Mouse (Mus musculus): ENCODE measurements around the gene Dock8. TPM values are rescaled to one million over a fixed set of nuclear protein-coding genes. Genes with fewer than 3 reads are reported as not detected.

Dock8 gene
- polyA plus RNA-seq, 1 experiment from 2014 or later = 2.9 TPM

DNA sequence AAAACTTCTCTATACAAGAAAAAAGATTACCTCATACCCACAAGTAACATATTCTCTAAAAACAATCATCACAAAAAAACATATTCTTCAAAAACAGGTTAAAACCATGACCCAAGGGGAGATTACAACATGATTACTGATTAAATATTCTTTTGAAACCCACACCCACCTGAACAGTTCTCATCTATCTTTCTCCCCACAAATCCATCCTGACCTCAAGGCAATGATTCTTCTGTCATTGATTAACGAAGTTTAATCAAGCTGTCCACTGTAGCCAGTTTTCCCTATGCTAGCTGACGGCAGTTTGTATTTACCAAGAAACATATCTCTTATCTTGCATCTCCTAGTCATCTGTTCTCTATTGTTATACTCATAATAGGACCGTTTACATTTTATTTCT lies 98.6 kb downstream of the Dock8 start:
- no peak overlapping the region for H3K27ac ChIP-seq
- H3K4me3 ChIP-seq = no peak overlapping the region
- ATAC-seq (ENCODE audit: insufficient number of reproducible peaks, insufficient read depth, low FRiP score, low TSS enrichment) = no peak
- no peak overlapping the region for H3K9ac ChIP-seq
- no peak overlapping the region for H3K4me2 ChIP-seq (replicated peaks)
- no peaks in the 10 kb centered on the region for H3K36me3 ChIP-seq
- H3K9me3 ChIP-seq = no peaks in the 10 kb centered on the region
- 74% methylated on average over 3 of the region's 3 CpGs for WGBS
- H3K27me3 ChIP-seq = no peaks in the 10 kb centered on the region
- H3K4me1 ChIP-seq = peaks cover 17% of the 10 kb centered on the region

DNA sequence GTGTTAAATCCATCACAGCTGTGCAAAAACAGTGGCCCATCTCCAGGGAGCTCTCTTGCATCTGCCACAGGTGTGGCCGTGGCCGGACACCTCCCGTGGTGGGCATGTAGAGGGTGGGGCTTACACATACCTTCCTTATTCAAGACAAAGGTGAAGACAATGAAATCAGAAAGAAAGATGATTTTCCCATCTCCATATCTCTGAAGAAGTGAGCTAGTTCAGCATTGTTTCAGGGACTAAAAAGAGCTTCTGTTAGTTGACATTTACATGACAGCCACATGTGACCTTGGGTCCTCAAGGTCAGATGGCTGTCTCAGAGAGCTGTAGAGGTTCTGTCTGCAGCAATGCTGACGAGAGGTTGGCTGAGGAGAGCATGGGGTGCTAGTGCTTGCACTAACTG lies 99.6 kb downstream of the Dock8 start:
- Histone ChIP-seq H3K27me3 (no peaks in the 10 kb centered on the region), H3K4me3 (no peak overlapping the region), H3K4me2 (replicated peaks) (no peak overlapping the region), H3K27ac (no peak overlapping the region), H3K9ac (no peak overlapping the region), H3K9me3 (no peaks in the 10 kb centered on the region), H3K4me1 (peaks cover 17% of the 10 kb centered on the region), H3K36me3 (no peaks in the 10 kb centered on the region)
- 79% methylated on average over 4 of the region's 4 CpGs for WGBS
- ATAC-seq (ENCODE audit: insufficient number of reproducible peaks, insufficient read depth, low FRiP score, low TSS enrichment) = no peak

DNA sequence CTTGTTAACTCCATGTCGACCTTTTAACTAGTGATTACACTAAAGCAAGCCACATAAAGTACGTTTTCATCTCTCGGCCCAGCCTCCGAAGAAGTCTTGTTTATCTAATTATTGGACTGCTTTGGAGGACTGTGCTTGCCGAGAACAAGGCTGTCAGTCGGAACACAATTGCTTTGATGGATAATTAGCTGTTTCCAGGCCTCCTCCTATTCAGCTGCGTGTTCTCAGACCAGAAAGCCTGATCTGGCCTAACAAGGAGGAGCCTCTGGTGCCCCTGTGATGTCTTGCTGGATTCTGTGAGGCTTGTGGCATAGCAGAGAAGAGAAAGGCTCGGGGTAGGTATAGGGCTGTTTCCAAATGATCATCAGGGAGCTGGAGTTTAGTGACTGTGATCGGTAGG lies 106.3 kb downstream of the Dock8 start:
- no peaks in the 10 kb centered on the region for H3K4me1 ChIP-seq
- H3K4me3 ChIP-seq = no peak overlapping the region
- no peaks in the 10 kb centered on the region for H3K36me3 ChIP-seq
- 42% methylated on average over 9 of the region's 9 CpGs for WGBS
- H3K9ac ChIP-seq = no peak overlapping the region
- H3K27me3 ChIP-seq = no peaks in the 10 kb centered on the region
- no peak overlapping the region for H3K4me2 ChIP-seq (replicated peaks)
- no peaks in the 10 kb centered on the region for H3K9me3 ChIP-seq
- ATAC-seq (ENCODE audit: insufficient number of reproducible peaks, insufficient read depth, low FRiP score, low TSS enrichment) = no peak
- no peak overlapping the region for H3K27ac ChIP-seq

DNA sequence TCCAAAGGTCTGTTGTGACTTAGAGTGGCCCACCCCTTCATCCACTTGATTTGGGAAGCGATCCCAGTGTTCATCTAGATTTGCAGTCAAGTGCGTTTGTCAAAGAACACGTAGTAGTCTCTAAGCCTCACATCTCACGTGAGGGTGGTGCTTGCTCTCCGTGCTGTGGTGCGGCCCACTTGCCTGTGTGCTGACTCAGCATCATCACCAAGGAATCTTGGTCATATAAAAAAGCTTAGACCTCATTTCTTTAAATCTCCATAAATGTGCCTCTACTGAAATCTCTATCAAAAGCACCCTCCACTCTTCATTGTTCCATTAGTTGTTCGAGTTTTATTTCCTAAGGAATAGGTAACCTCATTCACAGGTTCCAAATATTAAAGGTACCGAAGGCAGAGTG lies 107.0 kb downstream of the Dock8 start:
- no peak for ATAC-seq (ENCODE audit: insufficient number of reproducible peaks, insufficient read depth, low FRiP score, low TSS enrichment)
- Histone ChIP-seq H3K4me3 (no peak overlapping the region), H3K36me3 (no peaks in the 10 kb centered on the region), H3K4me2 (replicated peaks) (no peak overlapping the region), H3K4me1 (no peaks in the 10 kb centered on the region), H3K27me3 (no peaks in the 10 kb centered on the region), H3K9ac (no peak overlapping the region), H3K9me3 (no peaks in the 10 kb centered on the region), H3K27ac (no peak overlapping the region)
- WGBS = 90% methylated on average over 8 of the region's 8 CpGs

- H3K4me1 ChIP-seq = no peaks in the 10 kb centered on the region
- H3K4me2 ChIP-seq (replicated peaks) = no peak overlapping the region
- WGBS = 35% methylated on average over 4 of the region's 4 CpGs
- no peak overlapping the region for H3K9ac ChIP-seq
- no peaks in the 10 kb centered on the region for H3K36me3 ChIP-seq
- no peaks in the 10 kb centered on the region for H3K27me3 ChIP-seq
- H3K27ac ChIP-seq = no peak overlapping the region
- no peak overlapping the region for H3K4me3 ChIP-seq
- ATAC-seq (ENCODE audit: insufficient number of reproducible peaks, insufficient read depth, low FRiP score, low TSS enrichment) = no peak
- no peaks in the 10 kb centered on the region for H3K9me3 ChIP-seq
Observed at GRCm38 (mm10) chr19:25107417-25107816, 108.1 kb downstream of the Dock8 start.

GRCm38 (mm10) chr19:25111591-25112233 lies 112.4 kb downstream of the Dock8 start:
- Histone ChIP-seq H3K27ac (no peak overlapping the region), H3K9me3 (no peaks in the 10 kb centered on the region), H3K9ac (no peak overlapping the region), H3K4me1 (no peaks in the 10 kb centered on the region), H3K36me3 (no peaks in the 10 kb centered on the region), H3K4me3 (no peak overlapping the region), H3K4me2 (replicated peaks) (no peak overlapping the region), H3K27me3 (no peaks in the 10 kb centered on the region)
- WGBS = 77% methylated on average over 18 of the region's 18 CpGs
- ATAC-seq (ENCODE audit: insufficient number of reproducible peaks, insufficient read depth, low FRiP score, low TSS enrichment) = no peak

DNA sequence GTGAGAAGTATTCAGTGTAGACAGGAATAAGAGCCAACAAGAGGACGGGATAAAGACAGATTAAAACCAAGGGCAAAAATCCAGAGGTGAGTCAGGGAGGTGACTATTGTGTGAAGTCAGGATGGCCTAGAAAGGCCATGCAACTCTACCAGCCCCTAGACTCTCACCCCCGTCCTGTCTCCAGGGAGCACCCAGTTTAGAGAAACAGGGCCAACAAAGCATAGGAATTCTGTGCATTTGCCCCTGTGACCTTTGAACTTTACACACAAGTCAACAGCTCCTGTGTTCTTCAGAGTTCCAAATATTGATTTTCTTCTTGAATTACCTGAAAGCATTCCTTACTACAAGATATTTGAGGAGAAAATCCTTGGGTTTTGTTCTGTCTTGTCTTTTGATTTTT lies 117.6 kb downstream of the Dock8 start:
- Histone ChIP-seq H3K4me1 (no peaks in the 10 kb centered on the region), H3K4me3 (no peak overlapping the region), H3K36me3 (no peaks in the 10 kb centered on the region), H3K27ac (no peak overlapping the region), H3K27me3 (no peaks in the 10 kb centered on the region), H3K9ac (no peak overlapping the region), H3K4me2 (replicated peaks) (no peak overlapping the region), H3K9me3 (no peaks in the 10 kb centered on the region)
- ATAC-seq (ENCODE audit: insufficient number of reproducible peaks, insufficient read depth, low FRiP score, low TSS enrichment) = no peak
- WGBS = 55% methylated on average over 2 of the region's 2 CpGs

GRCm38 (mm10) chr19:25122417-25122816 lies 123.1 kb downstream of the Dock8 start:
- H3K9me3 ChIP-seq = no peaks in the 10 kb centered on the region
- no peak overlapping the region for H3K27ac ChIP-seq
- no peaks in the 10 kb centered on the region for H3K36me3 ChIP-seq
- H3K9ac ChIP-seq = no peak overlapping the region
- H3K4me2 ChIP-seq (replicated peaks) = no peak overlapping the region
- H3K4me1 ChIP-seq = no peaks in the 10 kb centered on the region
- no peak for ATAC-seq (ENCODE audit: insufficient number of reproducible peaks, insufficient read depth, low FRiP score, low TSS enrichment)
- no peaks in the 10 kb centered on the region for H3K27me3 ChIP-seq
- WGBS = 68% methylated on average over 8 of the region's 8 CpGs
- H3K4me3 ChIP-seq = no peak overlapping the region

DNA sequence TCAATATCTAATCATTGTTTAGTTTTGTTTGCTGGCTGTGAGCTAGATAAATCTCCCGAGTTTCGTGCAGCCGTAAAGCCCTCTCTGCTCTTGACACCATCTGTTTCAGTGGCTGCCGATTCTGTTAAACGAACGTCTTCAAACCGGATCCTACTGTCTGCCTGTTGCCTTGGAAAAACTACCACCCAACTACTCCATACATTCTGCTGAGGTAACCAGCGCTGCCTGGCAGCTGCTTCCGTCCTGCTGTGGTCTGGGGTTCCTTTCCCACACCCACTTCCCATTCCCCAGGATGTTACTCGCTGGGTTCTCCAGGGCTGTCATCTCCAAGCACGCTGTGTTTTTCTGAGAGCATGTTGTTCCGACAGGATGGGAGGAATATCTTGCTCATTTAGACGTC lies 123.7 kb downstream of the Dock8 start:
- no peaks in the 10 kb centered on the region for H3K9me3 ChIP-seq
- H3K4me3 ChIP-seq = no peak overlapping the region
- ATAC-seq (ENCODE audit: insufficient number of reproducible peaks, insufficient read depth, low FRiP score, low TSS enrichment) = no peak
- no peak overlapping the region for H3K9ac ChIP-seq
- H3K27me3 ChIP-seq = no peaks in the 10 kb centered on the region
- H3K4me2 ChIP-seq (replicated peaks) = no peak overlapping the region
- no peaks in the 10 kb centered on the region for H3K4me1 ChIP-seq
- no peaks in the 10 kb centered on the region for H3K36me3 ChIP-seq
- 78% methylated on average over 13 of the region's 13 CpGs for WGBS
- no peak overlapping the region for H3K27ac ChIP-seq

DNA sequence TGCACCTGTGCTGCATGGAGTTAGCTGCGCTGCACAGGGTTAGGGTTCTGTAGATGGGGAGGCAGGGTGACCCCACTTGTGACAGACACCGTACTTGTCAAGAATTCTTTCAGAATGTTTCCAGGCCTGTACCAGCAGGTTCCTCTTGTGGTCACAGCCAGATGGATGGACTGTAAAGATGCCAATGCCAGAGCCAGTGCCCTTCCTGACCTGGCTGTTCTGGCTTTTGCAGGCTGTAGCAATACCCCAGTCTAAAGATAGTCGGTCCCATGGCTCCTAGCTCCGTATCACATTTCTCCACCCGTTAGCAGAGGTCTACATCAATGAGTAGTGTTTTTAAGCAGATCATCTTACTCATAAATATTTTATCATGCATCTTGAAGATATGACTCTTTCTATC lies 124.1 kb downstream of the Dock8 start:
- H3K27ac ChIP-seq = no peak overlapping the region
- no peak for ATAC-seq (ENCODE audit: insufficient number of reproducible peaks, insufficient read depth, low FRiP score, low TSS enrichment)
- no peak overlapping the region for H3K9ac ChIP-seq
- no peak overlapping the region for H3K4me2 ChIP-seq (replicated peaks)
- H3K27me3 ChIP-seq = no peaks in the 10 kb centered on the region
- WGBS = 81% methylated on average over 5 of the region's 5 CpGs
- H3K36me3 ChIP-seq = no peaks in the 10 kb centered on the region
- no peaks in the 10 kb centered on the region for H3K4me1 ChIP-seq
- H3K9me3 ChIP-seq = no peaks in the 10 kb centered on the region
- H3K4me3 ChIP-seq = no peak overlapping the region

- Histone ChIP-seq H3K27ac (no peak overlapping the region), H3K36me3 (no peaks in the 10 kb centered on the region), H3K4me1 (no peaks in the 10 kb centered on the region), H3K9me3 (no peaks in the 10 kb centered on the region), H3K4me2 (replicated peaks) (no peak overlapping the region), H3K27me3 (no peaks in the 10 kb centered on the region), H3K9ac (no peak overlapping the region), H3K4me3 (no peak overlapping the region)
- no peak for ATAC-seq (ENCODE audit: insufficient number of reproducible peaks, insufficient read depth, low FRiP score, low TSS enrichment)
- WGBS = 9% methylated on average over 4 of the region's 4 CpGs
Observed at GRCm38 (mm10) chr19:25132322-25132721, 133.0 kb downstream of the Dock8 start.

GRCm38 (mm10) chr19:25133959-25134358 lies 134.6 kb downstream of the Dock8 start:
- Histone ChIP-seq H3K36me3 (no peaks in the 10 kb centered on the region), H3K27me3 (no peaks in the 10 kb centered on the region), H3K9me3 (no peaks in the 10 kb centered on the region), H3K27ac (no peak overlapping the region), H3K4me2 (replicated peaks) (no peak overlapping the region), H3K4me3 (no peak overlapping the region), H3K9ac (no peak overlapping the region), H3K4me1 (no peaks in the 10 kb centered on the region)
- 78% methylated on average over 2 of the region's 2 CpGs for WGBS
- no peak for ATAC-seq (ENCODE audit: insufficient number of reproducible peaks, insufficient read depth, low FRiP score, low TSS enrichment)

DNA sequence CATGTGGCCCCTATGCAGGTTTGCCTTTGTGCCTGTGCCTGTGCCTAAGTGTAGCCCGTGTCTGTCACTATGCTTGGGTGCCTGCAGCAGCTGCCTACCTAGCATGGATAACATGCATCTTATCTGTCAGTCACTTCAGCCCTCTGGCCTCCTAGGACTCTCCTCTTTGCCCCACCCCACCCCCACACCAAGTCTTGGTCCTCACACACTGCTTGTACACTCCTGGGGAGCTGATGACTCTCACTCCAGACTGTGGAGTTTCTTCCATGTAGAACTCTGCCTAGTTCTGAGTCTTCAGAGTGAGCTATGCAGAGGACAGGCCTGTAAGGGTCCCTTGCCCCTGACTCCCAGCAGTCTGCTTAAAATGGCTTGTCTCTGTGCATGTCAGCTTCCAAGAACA lies 136.8 kb downstream of the Dock8 start:
- WGBS = 68% methylated on average over 1 of the region's 1 CpGs
- H3K27ac ChIP-seq = no peak overlapping the region
- no peak overlapping the region for H3K9ac ChIP-seq
- no peaks in the 10 kb centered on the region for H3K36me3 ChIP-seq
- no peaks in the 10 kb centered on the region for H3K4me1 ChIP-seq
- no peak overlapping the region for H3K4me3 ChIP-seq
- no peak for ATAC-seq (ENCODE audit: insufficient number of reproducible peaks, insufficient read depth, low FRiP score, low TSS enrichment)
- no peaks in the 10 kb centered on the region for H3K27me3 ChIP-seq
- no peaks in the 10 kb centered on the region for H3K9me3 ChIP-seq
- H3K4me2 ChIP-seq (replicated peaks) = no peak overlapping the region

All from embryonic facial prominence, embryonic 12.5 days (tissue).